Mouse (Mus musculus): ENCODE measurements at regions not wholly inside any gene's neighbourhood (a gene's known extent, or its start where the extent isn't known, plus 50 kb on each side); places are given as distances from the start of the nearest gene placed in this dataset.

- DNase-seq, result no peak
- intact Hi-C loops (cut with DNase I), result no loop called here
Observed at GRCm38 (mm10) chr14:71530421-71530820, 930.8 kb upstream of the Fam160b2 start.

- intact Hi-C loops (cut with DNase I), result no loop called here
- DNase-seq, result no peak
Observed at GRCm38 (mm10) chr14:71518541-71518940, 918.9 kb upstream of the Fam160b2 start.

GRCm38 (mm10) chr14:71500851-71501250 lies 901.2 kb upstream of the Fam160b2 start:
- intact Hi-C loops (cut with DNase I), result no loop called here
- no peak for DNase-seq

GRCm38 (mm10) chr14:71491201-71491600 lies 891.6 kb upstream of the Fam160b2 start:
- no peak for DNase-seq
- intact Hi-C loops (cut with DNase I), result no loop called here

GRCm38 (mm10) chr14:71486176-71486970 lies 886.7 kb upstream of the Fam160b2 start:
- intact Hi-C loops (cut with DNase I), result no loop called here
- DNase-seq, result no peak

GRCm38 (mm10) chr14:71475656-71476055 lies 876.0 kb upstream of the Fam160b2 start:
- no peak for DNase-seq
- intact Hi-C loops (cut with DNase I), result no loop called here

- intact Hi-C loops (cut with DNase I), result no loop called here
- DNase-seq, result no peak
Observed at GRCm38 (mm10) chr14:71473907-71474306, 874.3 kb upstream of the Fam160b2 start.

- intact Hi-C loops (cut with DNase I), result no loop called here
- no peak for DNase-seq
Observed at GRCm38 (mm10) chr14:71432364-71432763, 832.7 kb upstream of the Fam160b2 start.

Measured in gastrocnemius, postnatal 36 days (tissue).